Mouse (Mus musculus): Measurements from ENCODE around the gene Ccdc65.

Gene Ccdc65

DNA sequence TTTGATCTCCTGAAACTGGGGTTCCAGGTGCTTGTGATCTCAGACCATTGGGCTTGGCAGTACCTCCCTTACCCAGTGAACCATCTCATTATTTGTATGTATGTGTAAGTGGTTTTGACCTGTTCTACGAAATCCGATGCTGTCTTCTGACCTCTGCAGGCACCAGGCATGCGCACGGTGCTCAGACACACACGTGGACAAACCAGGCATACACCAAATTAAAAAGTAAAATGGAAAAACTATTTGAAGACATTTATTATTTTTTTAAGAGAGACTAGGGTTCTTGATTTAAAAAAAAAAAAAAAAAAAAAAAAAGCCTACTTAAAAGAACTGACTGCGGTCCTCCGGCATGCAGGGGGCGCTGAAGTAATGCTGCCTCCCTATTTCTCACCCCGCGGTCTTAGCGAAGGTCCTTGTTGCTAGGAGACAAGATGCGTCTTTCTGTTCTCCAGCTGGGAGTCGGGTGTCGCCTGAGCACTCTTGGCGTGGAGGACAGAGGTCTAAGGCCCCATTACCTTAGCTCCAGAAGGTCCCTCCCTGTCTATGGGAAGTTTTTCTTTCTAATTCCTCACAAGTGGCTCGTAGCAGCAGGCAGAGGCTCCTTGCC, at the start of gene Ccdc65:
Ccdc65 (plus strand) TSS at position 442 of the 607 bp plus-strand sequence.
- DNase-seq (ENCODE audit: extremely low read depth, low read depth): peak; percentile 92

DNA sequence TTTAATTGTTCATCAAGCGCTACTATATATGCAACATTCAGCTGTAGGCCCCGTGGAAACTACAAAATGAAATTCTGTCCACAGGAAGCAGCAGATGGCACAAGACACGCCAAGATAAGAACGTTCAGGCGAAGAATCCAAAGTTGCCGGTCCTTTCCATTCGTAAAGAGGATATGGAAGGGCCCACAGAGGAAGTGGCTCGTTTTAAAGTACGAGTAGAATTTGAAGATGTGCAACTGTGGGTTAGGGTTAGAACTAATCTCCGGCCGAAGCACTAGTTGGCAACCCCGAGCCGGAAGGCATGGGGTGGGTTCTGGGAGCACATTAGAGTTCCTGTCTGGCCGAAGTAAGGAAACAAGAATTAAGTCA, 45.8 kb upstream of the Ccdc65 start:
- peak; percentile 91 for DNase-seq (ENCODE audit: extremely low read depth, low read depth)

DNA sequence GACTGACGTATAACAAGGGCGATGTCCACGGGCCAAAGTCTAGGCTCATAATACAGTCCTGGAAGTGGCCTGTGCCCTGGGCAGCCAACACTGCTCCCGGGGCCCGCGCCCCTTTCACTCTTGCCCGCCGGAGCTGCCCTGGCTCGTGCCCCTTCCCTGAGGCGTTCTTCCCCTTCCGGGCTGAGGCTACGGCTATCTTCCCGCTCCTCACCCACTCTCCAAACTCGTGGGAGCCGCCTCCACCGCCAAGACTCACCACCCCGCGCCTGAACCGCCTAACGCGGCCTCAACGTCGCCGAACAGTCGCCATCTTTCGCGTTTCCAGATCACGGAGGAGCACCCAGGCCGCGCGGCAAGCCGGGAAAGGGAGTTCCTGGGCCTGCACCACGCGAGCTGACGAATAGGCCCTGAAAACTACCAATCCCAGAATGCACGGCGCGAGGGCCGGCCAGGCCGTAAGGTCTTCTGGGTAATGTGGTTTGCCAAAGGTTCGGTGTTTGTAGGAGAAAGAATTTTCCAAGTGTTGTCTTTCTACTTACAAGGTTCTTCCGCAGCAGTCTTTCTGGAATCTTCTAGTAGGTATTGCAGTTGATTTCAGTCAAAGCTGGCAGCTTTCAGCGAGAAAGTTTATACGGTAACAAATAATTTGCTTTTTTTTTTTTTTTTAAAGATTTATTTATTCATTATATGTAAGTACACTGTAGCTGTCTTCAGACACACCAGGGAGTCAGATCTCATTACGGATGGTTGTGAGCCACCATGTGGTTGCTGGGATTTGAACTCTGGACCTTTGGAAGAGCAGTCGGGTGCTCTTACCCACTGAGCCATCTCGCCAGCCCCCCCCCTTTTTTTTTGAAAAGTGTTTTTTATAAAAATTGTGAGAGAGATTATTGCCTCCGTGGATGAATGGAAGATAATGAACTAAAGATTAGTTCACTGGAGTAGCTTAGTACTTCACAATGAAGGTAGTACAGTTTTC, 45.2 kb upstream of the Ccdc65 start, which contains the start of gene Ddx23:
Ddx23 (minus strand) TSS at position 328 of the 979 bp plus-strand sequence.
- peak; percentile 97 for DNase-seq (ENCODE audit: extremely low read depth, low read depth)

DNA sequence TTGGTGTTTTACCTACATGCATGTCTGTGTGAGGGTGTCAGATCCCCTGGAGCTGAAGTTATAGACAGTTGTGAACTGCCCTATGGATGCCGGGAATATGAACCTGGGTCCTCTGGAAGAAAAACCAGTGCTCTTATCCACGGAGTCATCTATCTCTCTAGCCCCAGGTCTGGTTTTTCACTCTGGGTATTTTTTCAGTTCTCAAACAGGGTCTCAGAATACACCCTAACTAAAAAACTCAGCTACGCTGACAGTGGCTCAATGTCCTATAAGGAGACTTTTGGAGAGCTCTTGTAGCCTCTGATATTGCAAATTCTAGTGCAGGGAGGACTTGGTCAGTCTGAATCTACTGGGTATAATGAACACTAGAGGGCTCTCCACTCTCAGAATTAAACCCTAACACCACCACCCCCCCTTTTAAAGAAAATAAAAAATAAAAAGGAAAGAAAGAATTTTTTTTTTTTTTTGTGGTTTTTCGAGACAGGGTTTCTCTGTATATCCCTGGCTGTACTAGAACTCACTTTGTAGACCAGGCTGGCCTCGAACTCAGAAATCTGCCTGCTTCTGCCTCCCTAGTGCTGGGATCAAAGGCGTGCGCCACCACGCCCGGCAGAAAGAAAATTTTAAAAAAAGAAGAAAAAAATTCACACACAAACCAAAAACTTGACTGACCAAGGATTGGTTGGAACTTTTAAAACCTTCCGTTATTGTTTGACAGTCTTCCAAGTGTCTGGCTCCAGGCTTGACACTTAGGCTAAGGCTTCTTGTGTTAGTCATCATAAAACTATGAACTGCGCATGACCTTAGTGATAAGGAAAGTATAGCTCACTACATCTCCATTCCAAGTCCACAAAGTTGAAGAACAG, 43.7 kb upstream of the Ccdc65 start:
- DNase-seq (ENCODE audit: extremely low read depth, low read depth): peak; percentile 70

DNA sequence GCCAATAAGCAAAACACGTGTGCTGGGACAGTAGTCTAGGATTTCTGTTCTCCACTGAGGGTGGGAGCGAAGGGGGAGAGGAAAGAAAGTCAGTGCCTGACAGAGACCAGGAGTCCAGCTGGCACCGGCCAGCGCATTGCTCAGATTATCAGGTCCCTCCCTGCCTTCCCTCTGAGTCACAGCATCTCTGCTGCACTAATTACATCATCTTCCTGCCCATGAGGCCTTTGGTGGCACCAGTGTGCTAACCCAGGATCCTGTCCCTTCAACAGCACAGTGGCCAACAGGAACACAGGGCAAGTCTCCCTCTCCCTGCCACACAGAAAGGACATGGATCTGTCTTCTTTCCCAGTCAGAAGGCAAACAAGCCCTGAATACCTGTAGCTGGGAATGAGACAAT, 35.4 kb upstream of the Ccdc65 start:
- DNase-seq (ENCODE audit: extremely low read depth, low read depth): no peak

DNA sequence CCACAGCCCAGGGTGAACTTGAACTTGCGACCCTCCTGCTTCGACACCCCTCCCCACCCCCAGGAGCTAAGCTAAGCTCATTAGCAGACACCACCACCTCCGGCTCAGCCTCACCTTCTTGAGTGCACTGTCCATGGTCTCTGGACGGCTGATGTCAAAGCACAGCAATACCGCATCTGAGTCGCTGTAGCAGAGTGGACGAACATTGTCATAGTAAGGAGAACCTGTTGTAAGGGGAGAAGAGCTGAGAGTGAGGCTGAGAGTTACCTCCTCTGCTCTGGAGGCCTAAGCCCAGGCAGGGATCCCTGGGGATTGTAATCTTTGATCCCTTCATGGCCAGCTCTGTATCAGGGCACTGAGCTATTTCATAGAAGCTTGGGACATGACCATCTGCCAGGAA, 34.3 kb upstream of the Ccdc65 start:
- no peak for DNase-seq (ENCODE audit: extremely low read depth, low read depth)

DNA sequence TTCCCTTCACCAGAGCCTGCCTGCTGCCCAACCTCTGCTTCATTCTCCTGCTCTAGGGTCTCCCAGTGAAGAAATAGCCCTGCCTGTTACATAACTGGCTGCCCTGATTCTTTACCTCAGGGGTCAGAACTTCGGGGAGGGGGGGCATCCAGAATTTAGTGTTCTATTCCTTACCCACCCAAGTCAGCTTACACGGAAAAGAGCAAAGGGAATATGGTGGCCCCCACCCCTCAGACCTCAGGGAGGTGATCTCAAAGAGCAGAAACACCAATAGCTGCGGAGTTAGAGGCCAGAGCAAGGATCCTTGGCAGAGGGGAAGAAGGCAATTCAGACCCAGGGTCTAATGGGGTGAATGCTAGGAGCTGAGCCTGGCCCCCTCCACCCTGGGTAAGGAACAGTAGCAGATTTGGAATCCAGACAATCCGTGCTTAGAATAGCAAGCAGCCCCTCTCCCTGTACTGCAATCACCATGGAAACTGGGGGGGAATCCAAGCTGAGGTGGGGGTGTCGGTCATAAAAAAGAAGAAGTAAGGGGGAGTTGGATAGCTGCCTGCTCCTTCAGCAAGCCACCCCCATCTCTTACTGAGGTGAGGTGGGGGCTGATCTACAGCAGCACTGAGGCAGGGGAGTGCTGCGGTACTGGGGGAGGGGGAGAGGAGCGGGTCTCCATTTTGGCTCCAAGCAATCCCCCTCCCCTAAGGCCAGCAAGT, 33.6 kb upstream of the Ccdc65 start:
- no peak for DNase-seq (ENCODE audit: extremely low read depth, low read depth)

DNA sequence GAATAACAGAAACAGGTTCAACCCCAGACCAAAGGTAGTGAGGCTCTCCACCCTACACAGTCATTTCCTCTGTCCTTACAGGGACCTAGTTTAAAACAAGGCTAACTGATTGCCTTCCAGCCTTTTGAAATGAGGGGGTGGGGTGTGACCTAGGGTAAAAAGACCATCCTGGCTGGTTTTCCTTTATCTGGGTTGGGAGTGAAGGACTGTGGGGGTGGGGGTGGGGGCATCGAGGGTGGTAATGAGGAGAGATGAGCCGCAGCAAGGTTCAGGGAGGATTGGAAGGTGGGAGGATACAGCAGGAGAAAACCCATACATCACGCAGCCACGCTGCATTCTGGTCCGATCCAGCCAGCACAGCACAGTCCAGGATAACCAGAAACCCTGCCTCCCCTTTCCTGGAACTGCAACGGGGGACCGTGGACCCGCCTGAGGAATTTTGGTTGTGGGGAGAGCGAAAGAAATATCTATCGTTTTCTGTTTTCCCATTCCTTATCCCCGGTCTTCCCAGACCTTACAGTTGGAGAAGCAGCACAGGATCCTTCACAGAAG, 32.9 kb upstream of the Ccdc65 start:
- DNase-seq (ENCODE audit: extremely low read depth, low read depth): no peak

DNA sequence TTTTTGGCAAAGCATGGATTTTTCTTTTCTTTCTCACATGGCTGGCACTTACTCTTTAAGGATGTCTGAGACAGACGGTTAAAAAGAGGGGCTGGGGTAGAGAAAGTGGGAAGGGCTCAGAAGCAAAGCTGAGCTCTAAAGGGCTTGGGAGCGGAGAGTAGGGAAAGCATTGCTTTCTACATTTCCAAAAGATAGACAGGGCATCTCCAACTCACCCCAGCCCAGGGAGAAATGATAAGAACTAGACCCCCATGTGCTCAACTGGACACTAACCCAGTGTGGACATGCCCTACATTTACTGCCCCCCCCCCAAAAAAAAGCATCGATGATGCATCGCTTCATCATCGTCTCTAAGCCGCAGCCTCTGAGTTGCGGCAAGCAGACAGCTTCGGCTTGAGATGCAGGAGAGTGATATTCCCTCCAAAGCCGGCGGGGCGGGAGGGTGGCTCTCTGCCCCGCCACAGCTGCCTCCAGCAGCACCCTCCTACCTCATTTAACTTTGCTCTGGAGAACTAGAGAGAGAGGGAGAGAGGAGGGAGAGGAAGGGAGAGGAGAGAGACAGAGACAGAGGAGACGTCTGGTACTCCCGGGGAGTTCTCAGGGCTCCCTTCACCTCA, 32.3 kb upstream of the Ccdc65 start:
- no peak for DNase-seq (ENCODE audit: extremely low read depth, low read depth)

DNA sequence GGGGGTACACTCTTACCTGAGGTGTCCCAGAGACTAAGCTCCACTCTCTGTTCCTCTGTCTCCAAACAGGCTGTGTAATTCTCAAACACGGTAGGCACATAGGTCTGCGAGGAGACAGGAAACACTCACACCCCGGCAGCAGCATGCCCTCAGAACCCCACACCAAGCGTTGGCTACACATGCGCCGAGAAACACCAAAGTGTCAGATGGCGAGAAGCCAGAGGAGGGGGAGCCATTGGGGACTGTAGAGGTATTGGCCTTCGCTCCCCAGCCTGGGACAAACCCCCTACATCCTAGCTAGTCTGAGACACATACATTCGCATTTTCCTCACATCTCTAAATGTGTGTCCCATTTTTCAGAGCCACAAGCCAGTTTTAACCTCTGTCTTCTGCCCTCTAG, 31.5 kb upstream of the Ccdc65 start:
- DNase-seq (ENCODE audit: extremely low read depth, low read depth): no peak

DNA sequence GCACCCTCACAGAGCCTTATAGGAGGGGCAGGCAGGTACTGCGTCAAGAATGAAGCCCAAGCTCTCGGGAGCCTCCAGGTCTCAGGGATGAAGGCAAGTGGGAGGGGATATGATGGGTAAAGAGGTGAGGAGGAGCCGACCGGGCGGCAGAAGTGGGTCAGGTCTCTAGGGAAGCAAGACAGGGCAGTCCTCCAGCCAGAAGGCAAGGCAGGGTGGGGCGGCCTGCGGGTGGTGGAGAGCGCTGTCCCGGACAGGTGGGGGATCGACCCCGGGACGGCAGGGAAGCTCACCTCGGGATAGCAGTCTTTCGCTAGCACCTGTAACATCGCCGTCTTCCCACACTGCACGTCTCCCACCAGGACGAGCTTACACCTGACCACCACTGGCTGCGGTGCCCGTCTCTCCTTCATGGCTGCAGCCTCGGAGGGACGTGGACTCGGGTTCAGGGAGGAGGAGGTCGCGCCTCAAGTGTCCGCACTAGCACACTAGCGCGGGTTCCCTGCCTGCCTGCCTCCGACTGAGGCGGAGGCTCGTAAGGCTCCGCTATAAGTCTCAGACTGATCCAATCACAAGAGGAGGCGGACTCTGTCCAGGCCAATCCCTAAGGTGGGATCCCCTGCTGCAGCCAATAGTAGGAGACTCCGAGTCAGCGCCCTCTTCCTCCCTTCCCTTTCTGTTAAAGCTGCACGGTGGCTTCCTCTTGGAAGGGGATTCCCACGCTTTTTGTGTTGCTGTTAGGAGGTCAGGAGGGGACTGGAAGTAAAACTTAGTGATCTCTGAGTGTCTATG, 30.9 kb upstream of the Ccdc65 start, which contains the start of gene Rnd1:
Rnd1 (minus strand) TSS at position 522 of the 789 bp plus-strand sequence.
- DNase-seq (ENCODE audit: extremely low read depth, low read depth): peak; percentile 97

DNA sequence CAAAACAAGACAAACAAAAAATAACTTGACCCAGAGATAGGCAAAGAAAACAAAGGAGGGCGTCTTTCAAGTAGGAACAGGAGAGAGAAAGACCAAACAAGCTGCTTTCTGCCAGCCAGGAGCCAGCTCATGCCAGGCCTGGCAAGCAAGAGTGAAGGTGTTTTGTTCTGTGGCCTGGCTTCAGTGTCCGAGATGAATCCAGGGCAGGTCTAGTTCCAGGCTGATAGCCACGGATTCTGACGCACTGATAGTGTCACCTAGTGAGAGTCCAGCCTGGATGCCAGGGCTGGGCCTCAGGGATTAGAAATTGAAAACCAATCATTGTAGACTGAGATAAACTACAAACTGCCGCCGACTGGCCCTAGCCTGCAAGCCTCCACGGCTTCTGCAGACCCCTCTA, 30.0 kb upstream of the Ccdc65 start:
- no peak for DNase-seq (ENCODE audit: extremely low read depth, low read depth)

DNA sequence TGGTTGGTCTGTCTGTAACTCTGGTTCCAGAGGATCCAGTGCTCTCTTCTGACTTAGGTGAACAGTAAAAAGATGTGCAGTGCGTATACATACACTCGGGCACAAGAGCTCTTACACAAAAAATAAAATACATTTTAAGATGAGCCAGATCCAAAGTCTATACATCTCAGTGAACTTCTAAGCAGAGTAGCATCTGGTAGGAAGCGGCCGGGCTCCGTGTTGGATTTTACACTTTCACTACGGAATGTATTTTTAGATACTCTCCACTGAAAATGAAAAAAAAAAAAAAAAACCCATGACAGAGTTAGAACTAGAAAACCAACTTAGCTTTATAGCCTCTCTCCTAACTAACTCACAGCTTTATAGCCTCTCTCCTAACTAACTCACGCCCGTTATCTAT, 27.3 kb upstream of the Ccdc65 start:
- no peak for DNase-seq (ENCODE audit: extremely low read depth, low read depth)

DNA sequence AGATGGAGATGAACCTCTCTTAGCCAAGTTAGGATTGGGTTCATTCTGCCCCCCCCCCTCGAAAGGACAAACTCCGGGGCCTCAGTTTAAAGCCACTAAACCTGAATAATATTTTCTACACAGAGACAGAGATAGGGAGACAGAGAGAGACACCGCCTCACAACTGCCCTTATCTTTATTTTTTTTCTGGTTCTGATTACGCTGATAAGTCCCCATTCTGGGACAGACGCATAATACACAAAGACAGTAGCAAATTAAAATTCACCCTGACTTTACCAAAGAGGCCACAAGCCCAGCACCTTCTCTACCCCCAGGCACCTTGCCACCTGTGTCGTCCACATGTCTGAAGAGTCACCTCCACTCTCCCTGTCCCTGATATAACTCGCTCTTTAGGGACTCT, 26.4 kb upstream of the Ccdc65 start:
- DNase-seq (ENCODE audit: extremely low read depth, low read depth): no peak

DNA sequence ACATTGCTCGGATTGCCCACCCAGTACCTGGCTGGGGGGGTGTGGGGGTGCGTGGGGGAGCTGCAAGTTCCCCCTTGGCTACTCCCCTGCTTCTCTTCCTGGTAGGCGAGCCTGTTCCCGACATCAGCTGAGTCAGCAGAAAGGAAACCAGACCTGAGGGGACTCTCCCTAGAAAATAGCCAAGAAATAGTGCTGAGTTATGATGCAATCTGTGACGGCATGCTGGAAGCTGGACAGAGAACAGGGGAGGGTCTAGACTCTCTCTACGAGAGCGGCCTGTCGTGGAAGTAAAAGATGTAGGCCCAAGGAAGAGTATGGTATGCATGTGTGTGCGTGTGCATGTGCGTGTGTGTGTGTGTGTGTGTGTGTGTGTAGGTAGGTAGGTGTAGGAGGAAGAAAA, 24.8 kb upstream of the Ccdc65 start:
- no peak for DNase-seq (ENCODE audit: extremely low read depth, low read depth)

DNA sequence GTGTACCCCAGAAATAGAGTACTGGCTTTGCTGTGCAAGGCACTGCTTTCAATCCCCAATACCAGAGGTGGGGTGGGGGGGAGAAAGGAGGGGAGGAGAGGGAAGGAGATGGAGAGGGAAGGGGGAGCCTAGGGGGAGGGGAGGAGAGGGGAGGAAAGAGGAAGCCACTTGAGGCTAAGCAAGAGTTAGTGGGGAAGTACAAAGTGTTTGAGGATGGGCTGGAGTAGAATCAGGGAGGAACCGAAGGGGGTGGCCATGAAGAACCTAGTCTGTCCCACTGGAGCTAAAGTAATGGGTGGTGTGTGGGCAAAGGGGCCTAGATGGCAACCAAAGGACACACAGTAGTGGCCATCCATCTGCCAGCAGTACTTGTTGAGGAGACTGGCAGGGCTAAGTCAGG, 24.3 kb upstream of the Ccdc65 start:
- no peak for DNase-seq (ENCODE audit: extremely low read depth, low read depth)

DNA sequence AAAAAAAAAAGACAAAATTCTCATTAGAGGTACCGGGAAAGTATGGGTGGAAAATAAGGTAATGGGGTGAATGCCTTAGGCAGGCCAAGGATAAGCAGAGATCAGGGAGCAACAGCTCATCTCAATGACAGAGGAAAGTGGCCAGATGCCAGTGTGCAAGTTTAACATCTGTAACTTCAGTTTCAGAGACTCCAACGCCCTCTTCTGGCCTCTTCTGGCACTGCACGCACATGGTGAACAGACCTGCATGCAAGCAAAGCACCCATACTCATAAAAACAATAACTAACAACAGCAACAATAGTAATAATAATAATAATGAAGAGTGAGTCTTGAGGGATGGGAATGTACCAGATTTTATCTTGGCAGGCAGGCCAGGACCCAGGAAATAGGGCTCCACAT, 22.1 kb upstream of the Ccdc65 start:
- DNase-seq (ENCODE audit: extremely low read depth, low read depth): no peak

DNA sequence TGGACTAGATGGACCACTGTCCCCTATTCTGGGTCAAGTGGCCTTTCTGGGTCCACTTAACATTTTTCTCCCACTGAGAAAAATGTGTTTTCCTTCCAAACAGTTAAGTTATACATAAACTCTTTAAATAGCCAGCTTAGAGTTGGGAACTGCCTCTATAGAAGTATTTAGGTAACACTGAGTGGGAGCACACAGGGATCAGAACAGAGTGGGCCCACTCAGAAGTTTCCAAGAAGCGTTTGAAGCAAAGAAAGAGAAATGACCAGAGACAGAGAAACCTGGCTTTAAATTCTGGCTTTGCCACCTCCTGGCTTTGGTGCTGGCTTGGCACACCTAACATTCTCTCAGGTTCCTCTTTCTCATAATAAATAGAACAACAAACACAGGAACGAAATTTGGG, 18.3 kb upstream of the Ccdc65 start:
- no peak for DNase-seq (ENCODE audit: extremely low read depth, low read depth)

DNA sequence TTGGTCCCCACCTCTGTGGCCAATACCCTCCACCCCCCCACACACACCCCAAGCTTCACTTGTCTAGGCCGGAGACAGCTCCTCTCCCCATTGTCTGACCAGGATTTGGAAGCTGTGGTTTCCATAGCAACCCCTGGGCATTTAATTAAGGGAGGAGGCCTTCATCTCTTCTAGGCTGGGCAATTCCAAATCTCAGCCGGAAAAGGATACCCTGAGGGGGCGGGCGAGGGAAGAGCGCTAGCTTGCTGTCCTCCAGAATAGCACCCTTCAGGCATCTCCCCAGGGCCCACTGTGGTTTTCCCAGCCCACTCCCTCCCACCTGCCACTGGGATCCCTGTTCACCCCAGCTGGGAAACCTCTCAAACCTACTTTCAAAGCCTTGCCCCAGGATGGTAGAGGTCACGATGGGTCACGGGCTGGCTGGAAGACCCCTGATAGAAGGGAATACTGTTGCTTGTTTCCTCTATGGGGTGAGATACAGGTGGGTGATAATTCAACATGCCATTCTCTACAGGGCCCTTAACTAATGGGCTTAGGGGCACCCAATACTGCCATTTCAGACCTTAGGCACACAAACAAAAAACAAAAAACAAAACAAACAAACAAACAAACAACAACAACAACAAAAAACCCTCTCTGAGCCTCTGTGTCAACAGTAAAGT, 16.4 kb upstream of the Ccdc65 start:
- DNase-seq (ENCODE audit: extremely low read depth, low read depth): no peak

Data from MEL-GATA-1-ER (cell line).